Mouse (Mus musculus): Measurements from ENCODE around the gene Nufip2.

Nufip2 gene

GRCm38 (mm10) chr11:77769496-77769895 is 83.5 kb downstream of the Nufip2 start:
- DNase-seq (ENCODE audit: low read depth, low spot score) = no peak

GRCm38 (mm10) chr11:77770346-77770745 is 84.4 kb downstream of the Nufip2 start:
- no peak for DNase-seq (ENCODE audit: low read depth, low spot score)

GRCm38 (mm10) chr11:77771879-77772713 is 86.1 kb downstream of the Nufip2 start:
- DNase-seq (ENCODE audit: low read depth, low spot score) = no peak

GRCm38 (mm10) chr11:77775701-77776400 is 89.9 kb downstream of the Nufip2 start:
- peak; percentile 78 for DNase-seq (ENCODE audit: low read depth, low spot score)

GRCm38 (mm10) chr11:77777436-77777835 is 91.5 kb downstream of the Nufip2 start:
- DNase-seq (ENCODE audit: low read depth, low spot score) = no peak

DNA sequence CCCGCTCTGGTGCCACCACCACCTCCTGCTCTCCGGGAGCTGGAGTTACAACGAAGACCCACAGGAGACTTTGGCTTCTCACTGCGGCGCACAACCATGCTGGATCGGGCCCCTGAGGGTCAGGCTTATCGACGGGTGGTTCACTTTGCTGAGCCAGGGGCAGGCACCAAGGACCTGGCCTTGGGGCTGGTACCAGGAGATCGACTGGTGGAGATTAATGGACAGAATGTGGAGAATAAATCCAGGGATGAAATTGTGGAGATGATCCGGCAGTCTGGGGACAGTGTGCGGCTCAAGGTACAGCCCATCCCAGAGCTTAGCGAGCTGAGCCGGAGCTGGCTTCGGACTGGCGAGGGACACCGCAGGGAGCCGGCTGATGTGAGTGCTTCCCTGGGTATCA is 92.0 kb downstream of the Nufip2 start:
- no peak for DNase-seq (ENCODE audit: low read depth, low spot score)

GRCm38 (mm10) chr11:77779240-77779639 is 93.3 kb downstream of the Nufip2 start:
- DNase-seq (ENCODE audit: low read depth, low spot score) = no peak

- no peak for DNase-seq (ENCODE audit: low read depth, low spot score)
Observed at GRCm38 (mm10) chr11:77781088-77781487, 95.1 kb downstream of the Nufip2 start.

GRCm38 (mm10) chr11:77782104-77782815 is 96.3 kb downstream of the Nufip2 start:
- DNase-seq (ENCODE audit: low read depth, low spot score) = no peak

- DNase-seq (ENCODE audit: low read depth, low spot score) = no peak
Observed at GRCm38 (mm10) chr11:77783211-77783746, 97.3 kb downstream of the Nufip2 start.

DNA sequence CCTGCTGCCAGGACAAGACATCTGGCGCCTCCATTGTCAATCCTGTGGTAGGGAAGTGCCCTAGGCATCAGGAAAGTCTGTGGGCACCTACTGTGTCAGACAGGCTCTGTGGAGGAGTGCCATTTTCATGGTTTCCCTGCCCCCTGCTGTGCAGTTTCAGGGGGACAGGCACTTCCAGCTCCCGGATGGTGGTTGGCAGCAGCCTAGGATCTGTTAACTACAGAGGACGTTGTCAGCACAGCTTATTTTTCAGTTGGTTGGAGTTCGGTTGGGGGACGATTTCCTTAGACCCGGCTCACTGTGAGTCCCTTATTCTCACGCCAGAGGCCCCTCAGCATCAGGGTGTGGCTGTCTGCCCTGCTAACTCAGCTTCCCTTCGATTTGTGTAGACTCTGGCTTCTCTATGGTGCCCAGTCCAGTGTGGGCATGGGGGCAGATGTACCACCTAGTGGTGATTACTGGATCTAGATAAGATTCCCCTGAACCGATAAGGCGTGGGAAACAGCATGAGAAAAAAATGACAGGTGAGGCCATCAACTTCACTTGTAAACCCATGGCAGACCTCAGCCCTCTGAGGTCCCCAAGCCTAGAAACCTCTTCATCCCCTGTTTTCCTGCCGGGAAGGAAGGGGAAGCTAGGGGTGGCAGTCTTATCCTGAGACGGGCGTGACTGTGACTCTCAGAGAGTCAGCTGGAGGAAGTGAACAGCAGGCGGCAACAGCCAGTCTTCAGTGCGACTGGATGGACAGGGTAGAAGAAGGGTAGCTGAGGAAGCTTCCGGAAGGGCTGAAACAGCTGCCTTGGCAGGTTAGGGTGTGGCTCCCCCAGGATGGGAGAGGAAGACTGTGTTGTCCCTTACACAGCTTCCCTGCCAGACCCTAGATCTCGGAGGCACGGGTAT is 98.0 kb downstream of the Nufip2 start:
- peak; percentile 72 for DNase-seq (ENCODE audit: low read depth, low spot score)

DNA sequence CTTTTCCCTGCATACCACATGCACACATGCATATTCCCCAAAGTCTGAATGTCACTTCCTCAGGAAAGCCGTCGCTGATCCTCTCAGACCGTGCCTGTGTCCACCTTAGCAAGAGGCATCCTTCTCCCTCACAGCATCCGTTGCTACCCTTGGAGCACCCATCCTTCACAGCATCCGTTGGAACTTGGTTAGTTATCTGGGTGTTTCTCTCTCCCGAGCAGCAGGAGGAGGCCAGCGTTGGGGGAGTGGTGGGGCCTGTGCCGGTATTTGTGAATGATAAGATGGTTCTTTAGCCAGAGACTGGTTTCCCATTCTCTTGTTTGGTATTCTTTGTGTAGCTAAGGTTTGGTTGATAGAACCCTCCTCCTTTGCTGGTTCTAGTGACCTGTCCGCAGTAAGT is 98.9 kb downstream of the Nufip2 start:
- DNase-seq (ENCODE audit: low read depth, low spot score) = no peak

- DNase-seq (ENCODE audit: low read depth, low spot score) = peak; percentile 97
Observed at GRCm38 (mm10) chr11:77785396-77785767, 99.4 kb downstream of the Nufip2 start.

DNA sequence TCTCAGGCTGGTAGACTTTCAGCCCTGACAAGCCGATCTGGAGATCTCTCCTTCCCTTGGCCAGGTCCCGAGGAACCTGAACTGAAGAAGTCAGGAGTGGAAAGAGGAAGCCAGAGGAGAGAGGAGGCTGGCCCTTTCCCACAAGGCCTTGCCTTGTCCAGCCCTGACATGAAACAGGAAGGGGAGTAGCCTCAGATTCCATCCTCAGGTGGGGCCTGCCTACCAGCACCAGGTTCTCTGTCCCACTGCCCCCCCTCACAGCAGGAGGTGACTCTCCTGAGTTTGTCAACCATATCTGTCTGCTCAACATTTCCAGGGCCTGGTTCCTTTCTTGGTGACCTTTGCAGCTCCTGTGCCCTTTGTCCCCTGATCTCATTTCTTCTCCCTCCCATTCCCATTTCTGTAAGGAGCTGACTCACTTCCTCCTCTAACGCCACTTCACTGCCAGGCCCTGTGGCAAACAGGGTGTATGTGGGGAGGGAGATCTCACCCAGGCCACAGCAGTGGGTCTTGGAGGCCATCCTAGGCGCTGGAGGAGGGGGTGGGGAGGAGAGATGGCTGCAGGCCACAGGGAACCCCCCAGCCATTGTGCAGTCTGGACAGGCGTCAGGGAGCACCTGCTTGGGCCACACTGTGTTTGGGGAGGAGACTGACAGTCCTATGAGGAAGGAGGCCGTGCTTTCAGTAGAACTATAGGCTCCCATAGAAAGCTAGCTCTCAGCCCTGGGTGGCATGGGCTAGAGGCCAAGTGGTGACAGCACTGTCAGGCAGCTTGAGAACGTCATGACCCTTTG is 100.0 kb downstream of the Nufip2 start:
- peak; percentile 96 for DNase-seq (ENCODE audit: low read depth, low spot score)

DNA sequence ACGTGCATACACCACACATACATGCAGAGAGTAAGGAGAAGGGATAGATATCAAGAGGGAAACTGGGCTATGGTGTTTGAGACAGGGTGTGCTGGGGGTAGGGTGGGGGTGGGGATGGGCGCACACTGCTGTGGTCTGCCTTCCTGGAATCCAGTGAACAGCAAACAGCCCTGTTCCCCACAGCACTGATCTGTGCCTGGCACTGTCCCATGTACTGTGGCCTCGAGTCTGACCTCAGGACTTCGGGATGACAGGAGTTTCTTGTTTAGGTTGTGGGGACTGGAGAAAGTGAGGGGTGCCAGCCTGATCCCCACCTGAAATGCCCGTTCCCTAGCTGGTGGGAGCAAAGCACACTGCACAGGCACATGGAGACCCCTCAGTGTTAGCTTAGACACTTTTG is 101.8 kb downstream of the Nufip2 start, which contains the start of gene Gm10277:
TSS of gene Gm10277 (minus strand) at position 41 of the 400 bp plus-strand sequence.
- DNase-seq (ENCODE audit: low read depth, low spot score) = no peak

- no peak for DNase-seq (ENCODE audit: low read depth, low spot score)
Observed at GRCm38 (mm10) chr11:77789512-77789911, 103.6 kb downstream of the Nufip2 start.

- DNase-seq (ENCODE audit: low read depth, low spot score) = no peak
Observed at GRCm38 (mm10) chr11:77790286-77790685, 104.3 kb downstream of the Nufip2 start.

DNA sequence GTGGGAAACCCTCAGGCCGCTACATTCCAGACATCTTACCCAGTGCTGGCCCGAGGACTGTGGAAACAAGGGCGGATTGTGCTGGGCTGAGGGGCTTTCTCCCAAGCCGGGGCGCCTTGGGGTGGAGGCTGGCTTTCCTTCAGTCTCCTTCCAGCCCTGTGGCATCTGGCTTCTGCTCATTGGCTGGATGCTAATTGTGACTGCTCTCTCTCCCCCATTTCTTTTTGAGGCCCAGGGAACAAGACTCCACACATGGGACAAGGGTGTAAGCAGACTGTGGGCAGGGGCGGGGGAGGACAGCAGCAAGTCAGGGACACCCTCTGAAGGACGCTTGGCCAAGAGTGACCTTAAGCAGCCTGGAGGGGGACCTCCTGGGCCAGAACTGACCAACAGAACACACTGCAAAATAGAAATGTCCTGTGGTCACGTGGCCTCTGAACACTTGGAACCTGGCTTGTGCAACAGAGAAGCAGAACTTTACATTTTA is 105.3 kb downstream of the Nufip2 start:
- no peak for DNase-seq (ENCODE audit: low read depth, low spot score)

Measured in R1 (cell line).